Mouse (Mus musculus): ENCODE measurements at regions not wholly inside any gene's neighbourhood (a gene's known extent, or its start where the extent isn't known, plus 50 kb on each side); places are given as distances from the start of the nearest gene placed in this dataset.

DNA sequence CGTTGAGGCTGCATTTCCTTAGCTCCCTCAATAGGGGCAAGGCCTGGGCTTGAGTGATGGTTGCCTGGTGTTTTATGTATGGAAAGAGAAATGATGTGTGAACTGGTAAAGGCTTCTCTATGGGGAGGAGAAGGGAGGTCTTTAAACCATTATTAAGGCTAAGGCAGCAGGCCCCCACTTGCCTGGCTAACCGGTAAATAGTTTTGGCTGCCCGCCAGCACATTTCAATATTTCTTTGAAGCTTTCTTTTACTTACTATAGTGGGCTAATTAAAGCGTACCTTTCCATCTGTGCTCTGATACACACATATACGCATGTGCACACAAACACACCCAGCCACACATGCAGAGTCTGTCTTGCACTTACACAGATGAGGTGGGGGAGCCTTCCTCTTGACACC lies 123.9 kb upstream of the Slc35b3 start:
- DNase-seq: peak; percentile 4

- DNase-seq: no peak
Observed at GRCm38 (mm10) chr13:39074211-39074610, 113.5 kb upstream of the Slc35b3 start.

- DNase-seq: no peak
Observed at GRCm38 (mm10) chr13:39032263-39032662, 71.6 kb upstream of the Slc35b3 start.

GRCm38 (mm10) chr13:39020168-39020567 lies 59.5 kb upstream of the Slc35b3 start:
- DNase-seq: no peak

- peak; percentile 87 for DNase-seq
Observed at GRCm38 (mm10) chr13:39011696-39012095, 51.0 kb upstream of the Slc35b3 start.

All from kidney, postnatal 10 days (tissue).